Mouse (Mus musculus) hematopoietic stem cell, adult 5-6 weeks (primary cell): ENCODE measurements around the gene Nlrc5. TPM values are rescaled to one million over a fixed set of nuclear protein-coding genes. Genes with fewer than 3 reads are reported as not detected.

Source experiments
- ATAC-seq, 2 experiments: fragments of 125-278 bp in 1 of 2; replicated peaks in 1 of 2; 2 replicates each; pipeline ENCODE4 v1.8.0; 2016 to 2017; ENCODE audit warnings: inconsistent platforms in 2 of 2, mild to moderate bottlenecking in 2 of 2, moderate number of reproducible peaks in 2 of 2, low read depth in 1 of 2, moderate TSS enrichment in 1 of 2; ENCODE audit not compliant: low FRiP score in 2 of 2, poor library complexity in 2 of 2, severe bottlenecking in 2 of 2, insufficient read depth in 1 of 2, low TSS enrichment in 1 of 2
- total RNA-seq: library from RNA; stranded (forward); fragments of 172-1452, 232-1000 nt; gene quantifications from 2 replicates; pipeline ENCODE4 v1.2.3, GENCODE M21; 2017

Gene Nlrc5
- total RNA-seq, 1 experiment from 2014 or later: 97.6 TPM

- no peak for ATAC-seq
These were observed 24.6 kb upstream of the Nlrc5 start for GRCm38 (mm10) chr8:94409523-94409922.

- no peak for ATAC-seq
These were observed 21.6 kb upstream of the Nlrc5 start for GRCm38 (mm10) chr8:94412518-94412917.

GRCm38 (mm10) chr8:94413509-94413908 lies 20.6 kb upstream of the Nlrc5 start:
- no peak for ATAC-seq

- ATAC-seq: peak; percentile 9 to 27; a peak in 1 of 4 replicates
These were observed 18.9 kb upstream of the Nlrc5 start for GRCm38 (mm10) chr8:94415218-94415617.

- ATAC-seq: peak; percentile 81 to 90
These were observed 16.1 kb upstream of the Nlrc5 start for GRCm38 (mm10) chr8:94418017-94418416.

- ATAC-seq: no peak
These were observed 11.9 kb upstream of the Nlrc5 start for GRCm38 (mm10) chr8:94422270-94422669.

GRCm38 (mm10) chr8:94427953-94428352 lies 6.2 kb upstream of the Nlrc5 start:
- peak in 1 of 2 experiments; percentile 40; a peak in 1 of 4 replicates for ATAC-seq

GRCm38 (mm10) chr8:94428420-94428819 lies 5.7 kb upstream of the Nlrc5 start:
- ATAC-seq: peak in 1 of 2 experiments; percentile 23; a peak in 1 of 4 replicates

- ATAC-seq: no peak
These were observed 4.8 kb upstream of the Nlrc5 start for GRCm38 (mm10) chr8:94429376-94429775.

GRCm38 (mm10) chr8:94432212-94432611 lies 1.9 kb upstream of the Nlrc5 start:
- no peak for ATAC-seq

- no peak for ATAC-seq
These were observed 802 bp downstream of the Nlrc5 start for GRCm38 (mm10) chr8:94434958-94435357.

- no peak for ATAC-seq
These were observed 1.4 kb downstream of the Nlrc5 start for GRCm38 (mm10) chr8:94435397-94436111.

GRCm38 (mm10) chr8:94436112-94436572 lies 2.0 kb downstream of the Nlrc5 start:
- no peak for ATAC-seq

- no peak for ATAC-seq
These were observed 2.7 kb downstream of the Nlrc5 start for GRCm38 (mm10) chr8:94436900-94437299.

- ATAC-seq: no peak
These were observed 4.5 kb downstream of the Nlrc5 start for GRCm38 (mm10) chr8:94438659-94439058.

- ATAC-seq: no peak
These were observed 5.5 kb downstream of the Nlrc5 start for GRCm38 (mm10) chr8:94439691-94440090.

- ATAC-seq: no peak
These were observed 6.2 kb downstream of the Nlrc5 start for GRCm38 (mm10) chr8:94440389-94440788.

GRCm38 (mm10) chr8:94441686-94442085 lies 7.5 kb downstream of the Nlrc5 start:
- ATAC-seq: no peak

- no peak; a peak in 2 of 4 replicates for ATAC-seq
These were observed 9.0 kb downstream of the Nlrc5 start for GRCm38 (mm10) chr8:94443153-94443552.
